Mouse (Mus musculus) layer of hippocampus, adult 2 months (tissue): ENCODE measurements around the gene Gm1110. TPM values are rescaled to one million over a fixed set of nuclear protein-coding genes. Genes with fewer than 3 reads are reported as not detected.
"Not testable (repeated sequence)": the region's sequence is repeated elsewhere in the genome, so short reads cannot be mapped to it uniquely, and the experiment has no call there.

Source experiments
- DNase-seq, 2 experiments: peaks; one replicate each; pipeline ENCODE4 v3.0.0; 2022; ENCODE audit warnings: low spot score in 2 of 2
- H3K27ac ChIP-seq: fragments of 200-600 bp; 2 replicates; pipeline ENCODE4 v1.8.1; 2022
- H3K4me3 ChIP-seq: fragments of 200-600 bp; 2 replicates; pipeline ENCODE4 v1.8.1; 2022; ENCODE audit warnings: mild to moderate bottlenecking
- CTCF ChIP-seq: fragments of 200-600 bp; conservative IDR thresholded peaks from 2 replicates; pipeline ENCODE4 v1.8.1; 2022; ENCODE audit warnings: antibody characterized with exemption, mild to moderate bottlenecking, moderate library complexity
- long read RNA-seq, 2 experiments: library from polyadenylated mRNA; stranded (forward); transcript quantifications; one replicate each; pipeline ENCODE4 v2.0.0; 2021; ENCODE audit warnings: borderline mapping rate in 2 of 2
- total RNA-seq, 2 experiments: library from RNA; stranded (reverse); gene quantifications; 2 replicates each; pipeline ENCODE4 v1.2.3; 2021

The Gm1110 gene
- total RNA-seq = not detected
- long read RNA-seq, experiment 1 = 0 reads
- long read RNA-seq, experiment 2 = 0 reads

GRCm38 (mm10) chr9:26922909-26923526 is at the start of gene Gm1110:
Gm1110 (minus strand) TSS chr9:26923111.
- TF ChIP-seq CTCF = no peak
- DNase-seq = no peak
- Histone ChIP-seq H3K27ac (no peak within 1 kb of the TSS), H3K4me3 (no peak within 1 kb of the TSS)

GRCm38 (mm10) chr9:26947790-26948189 is 24.9 kb upstream of the Gm1110 start:
- no peak for TF ChIP-seq CTCF
- Histone ChIP-seq H3K27ac (no peak overlapping the region), H3K4me3 (no peak overlapping the region)
- DNase-seq = no peak

GRCm38 (mm10) chr9:26924146-26924545 is 1.2 kb upstream of the Gm1110 start:
- no peak for DNase-seq
- TF ChIP-seq CTCF = no peak

GRCm38 (mm10) chr9:26919778-26920177 is 3.1 kb downstream of the Gm1110 start:
- no peak overlapping the region for H3K27ac ChIP-seq
- no peak for DNase-seq
- no peak overlapping the region for H3K4me3 ChIP-seq
- TF ChIP-seq CTCF = no peak

More at GRCm38 (mm10) chr9:26924146-26924545, 1.2 kb upstream of the Gm1110 start:
- H3K4me3 ChIP-seq = no peak overlapping the region
- no peak overlapping the region for H3K27ac ChIP-seq

DNA sequence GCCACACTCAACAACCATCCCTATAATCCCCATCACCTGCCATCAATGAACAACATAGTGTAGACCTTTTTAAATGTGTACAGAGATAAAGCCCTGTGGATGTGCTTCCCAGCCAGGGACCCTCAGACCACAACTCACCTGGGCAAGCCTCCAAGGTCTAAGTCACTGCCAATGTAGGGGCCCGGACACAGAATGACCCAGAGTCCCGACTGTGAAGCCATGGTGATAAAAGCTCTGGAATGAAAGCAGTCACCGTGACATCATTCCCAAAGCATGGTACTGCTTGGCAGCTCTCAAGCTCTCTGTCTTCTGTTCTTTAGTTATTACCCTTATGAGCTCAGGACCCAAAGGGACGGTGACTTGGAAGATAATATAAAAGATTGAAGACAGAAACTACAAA is 9.8 kb downstream of the Gm1110 start:
- DNase-seq = no peak
- H3K4me3 ChIP-seq = no peak overlapping the region
- TF ChIP-seq CTCF = no peak
- H3K27ac ChIP-seq = no peak overlapping the region

DNA sequence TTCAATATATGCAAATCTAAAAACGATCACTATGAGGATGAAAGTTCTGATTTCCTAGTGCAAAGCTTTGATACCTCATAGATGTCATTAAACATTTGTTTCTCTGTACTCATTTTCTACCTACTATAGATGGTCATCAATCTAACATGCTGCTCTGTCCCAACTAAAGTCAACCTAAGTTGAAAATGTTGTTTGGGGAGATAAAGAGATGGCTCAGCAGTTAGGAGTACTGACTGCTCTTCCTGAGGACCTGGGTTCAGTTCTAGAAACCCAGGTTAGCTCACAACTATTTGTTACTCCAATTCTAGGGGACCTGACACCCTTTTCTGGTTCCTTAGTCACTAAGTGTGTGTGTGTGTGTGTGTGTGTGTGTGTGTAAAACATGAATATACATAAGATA is 11.7 kb downstream of the Gm1110 start:
- Histone ChIP-seq H3K4me3 (no peak overlapping the region), H3K27ac (no peak overlapping the region)
- TF ChIP-seq CTCF = no peak
- no peak for DNase-seq

- H3K27ac ChIP-seq, H3K4me3 ChIP-seq: not testable (repeated sequence)
Observed at GRCm38 (mm10) chr9:26869856-26870255, 53.1 kb downstream of the Gm1110 start.

DNA sequence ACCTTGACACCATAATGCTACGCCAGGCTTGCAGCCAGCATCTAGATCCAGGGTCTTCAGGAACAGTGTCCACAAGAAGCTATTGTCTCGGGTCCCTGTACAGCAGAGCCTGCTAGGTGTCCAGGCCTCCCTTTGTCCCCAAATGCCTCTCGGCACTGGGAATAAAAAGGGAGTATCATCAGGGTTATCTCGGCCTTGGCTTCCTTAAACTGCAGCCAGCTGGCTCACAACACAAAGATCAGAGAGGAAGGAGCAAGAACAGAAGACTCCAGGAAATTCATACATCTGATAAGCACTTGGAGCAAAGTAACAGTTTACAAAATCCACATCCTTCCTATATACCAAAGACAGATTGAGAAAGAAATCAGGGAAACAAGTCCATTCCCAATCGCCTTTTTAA is 62.2 kb downstream of the Gm1110 start, which contains the start of gene Glb1l3:
Glb1l3 (minus strand) TSS at position 140 of the 400 bp plus-strand sequence.
- Histone ChIP-seq H3K27ac (no peak within 1 kb of the TSS), H3K4me3 (no peak within 1 kb of the TSS)
- DNase-seq = no peak
- TF ChIP-seq CTCF = no peak

More at GRCm38 (mm10) chr9:26869856-26870255, 53.1 kb downstream of the Gm1110 start:
- DNase-seq = not testable (repeated sequence)

- no peak for DNase-seq
- Histone ChIP-seq H3K27ac (no peak overlapping the region), H3K4me3 (no peak overlapping the region)
- no peak for TF ChIP-seq CTCF
Observed at GRCm38 (mm10) chr9:26831089-26831488, 91.8 kb downstream of the Gm1110 start.

Other genes with a start within 250 kb of the Gm1110 start
- gene B3gat1, start 189.4 kb downstream of the Gm1110 start, total RNA-seq = 100 to 1,000 TPM; 254 to 273 TPM
- under 1 TPM; 0.49 to 0.69 TPM for gene Glb1l2, start 116.6 kb downstream of the Gm1110 start, total RNA-seq
- gene Glb1l3, start 62.2 kb downstream of the Gm1110 start, total RNA-seq = not detected
- 10 to 100 TPM; 37.6 to 40.7 TPM for gene Acad8, start 76.5 kb upstream of the Gm1110 start, total RNA-seq
- gene Thyn1, start 76.6 kb upstream of the Gm1110 start, total RNA-seq = 100 to 1,000 TPM in 1 of 2 experiments, 10 to 100 TPM in 1; 98.7 to 107 TPM
- gene Vps26b, start 107.0 kb upstream of the Gm1110 start, total RNA-seq = 100 to 1,000 TPM; 106 to 111 TPM
- 10 to 100 TPM; 18.8 to 19.6 TPM for gene Ncapd3, start 107.1 kb upstream of the Gm1110 start, total RNA-seq
- 10 to 100 TPM; 36.4 to 42.3 TPM for gene Jam3, start 232.3 kb upstream of the Gm1110 start, total RNA-seq